Mouse (Mus musculus) liver (tissue): ENCODE data around the gene Pcgf2.

ENCODE experiments used
- DNase-seq: peaks from one replicate; pipeline ENCODE4 v3.0.0-alpha.2; 2020; ENCODE audit warnings: mixed read lengths

The Pcgf2 gene

DNA sequence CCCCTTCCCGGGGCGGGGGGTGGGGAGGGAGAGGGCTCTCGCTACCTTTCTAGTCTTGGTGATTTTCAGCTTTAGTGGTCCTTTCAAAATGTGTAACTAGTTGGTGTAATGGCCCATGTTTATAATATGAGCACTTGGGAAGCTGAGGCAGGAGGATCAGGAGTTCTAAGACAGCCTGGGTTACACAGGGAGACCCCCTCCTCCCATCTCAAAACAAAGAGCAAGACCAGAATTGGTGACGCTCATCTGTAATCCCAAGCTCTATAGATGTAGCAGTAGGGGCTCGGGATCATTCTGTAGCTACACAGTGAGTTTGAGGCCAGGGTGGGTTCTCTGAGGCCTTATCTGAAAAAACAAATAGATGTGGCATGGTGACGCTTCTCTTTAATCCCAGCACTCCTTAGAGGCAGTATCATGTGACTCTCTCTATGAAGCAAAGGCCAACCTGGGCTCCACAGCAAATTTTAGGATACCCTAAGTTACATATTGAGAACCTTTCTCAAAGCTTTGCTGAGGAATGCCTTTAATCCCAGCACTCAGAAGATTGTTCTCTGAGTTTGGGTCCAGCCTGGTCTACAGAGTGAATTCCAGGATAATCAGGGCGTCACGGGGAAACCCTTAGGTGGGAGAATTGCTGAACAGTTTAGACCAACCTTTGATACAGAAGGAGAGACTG is 56.8 kb downstream of the Pcgf2 start:
- DNase-seq = no peak

- no peak for DNase-seq
Observed at GRCm38 (mm10) chr11:97642746-97643145, 57.6 kb downstream of the Pcgf2 start.

DNA sequence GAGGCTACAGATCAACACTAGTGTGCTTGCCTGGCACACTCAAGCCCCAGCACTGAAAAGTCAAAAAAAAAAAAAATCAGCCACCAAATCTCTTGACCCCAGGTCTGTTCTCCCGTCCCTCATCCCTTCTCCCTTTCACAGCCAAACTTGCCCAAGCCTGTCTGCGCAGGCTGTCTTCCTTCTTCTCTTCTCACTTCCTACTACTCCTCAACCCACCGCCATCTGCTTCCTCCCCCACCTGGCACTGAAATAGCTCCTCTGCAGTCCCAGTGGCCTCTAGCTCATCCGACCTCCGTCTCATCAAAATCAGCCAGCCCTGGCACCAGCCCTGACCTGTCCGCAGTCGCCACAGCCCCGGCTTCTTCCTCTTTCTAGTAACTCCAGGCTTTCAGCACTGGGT is 58.6 kb downstream of the Pcgf2 start:
- DNase-seq = peak; percentile 13
